Mouse (Mus musculus): ENCODE data around the gene Ednrb. TPM values are rescaled to one million over a fixed set of nuclear protein-coding genes. Genes with fewer than 3 reads are reported as not detected.

The Ednrb gene
- polyA plus RNA-seq, 1 experiment from 2014 or later: 170 TPM

- H3K4me2 ChIP-seq (replicated peaks): peak overlapping the region; percentile 55
- H3K4me1 ChIP-seq: peaks cover 9% of the 10 kb centered on the region
- no peak overlapping the region for H3K9ac ChIP-seq
- H3K4me3 ChIP-seq: no peak overlapping the region
- H3K36me3 ChIP-seq: no peaks in the 10 kb centered on the region
- ATAC-seq (ENCODE audit: low FRiP score, low read depth): no peak
- WGBS: 66% methylated on average over 6 of the region's 6 CpGs
- H3K27me3 ChIP-seq (replicated peaks): no peaks in the 10 kb centered on the region
- H3K9me3 ChIP-seq: no peaks in the 10 kb centered on the region
- peak overlapping the region; percentile 60 for H3K27ac ChIP-seq
Observed at GRCm38 (mm10) chr14:103779276-103779675, 64.9 kb downstream of the Ednrb start.

GRCm38 (mm10) chr14:103778533-103779151 is 65.6 kb downstream of the Ednrb start:
- Histone ChIP-seq H3K4me2 (replicated peaks) (peak overlapping the region; percentile 55), H3K9ac (peak overlapping the region; percentile 36; the same call in 1 of the 2 replicates), H3K9me3 (no peaks in the 10 kb centered on the region), H3K27me3 (replicated peaks) (no peaks in the 10 kb centered on the region), H3K36me3 (no peaks in the 10 kb centered on the region), H3K4me3 (no peak overlapping the region; the same call in 1 of the 2 replicates), H3K4me1 (peaks cover 9% of the 10 kb centered on the region), H3K27ac (peak overlapping the region; percentile 60)
- WGBS: 21% methylated on average over 13 of the region's 13 CpGs
- peak; percentile 84 for ATAC-seq (ENCODE audit: low FRiP score, low read depth)

DNA sequence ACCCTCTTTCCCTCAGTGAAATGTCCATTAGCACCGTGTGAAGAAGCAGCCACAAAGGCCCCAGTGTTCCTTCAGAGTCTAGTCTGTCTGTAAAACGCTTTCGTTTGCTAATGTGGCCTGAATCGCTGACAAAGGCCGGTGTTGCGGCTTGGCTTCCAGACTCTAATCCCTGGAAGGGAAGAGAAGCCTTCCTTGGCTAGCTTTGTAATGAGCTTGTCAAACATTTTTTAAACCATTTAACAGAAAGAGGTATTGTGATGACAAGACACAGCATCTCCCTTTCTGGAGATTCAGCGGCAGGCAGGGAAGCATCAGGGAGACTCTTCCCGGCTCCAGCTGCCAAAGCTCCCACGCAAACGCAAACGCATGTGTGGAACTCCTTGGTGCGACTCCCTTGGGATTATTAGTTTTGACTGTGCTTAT is 66.2 kb downstream of the Ednrb start:
- no peak overlapping the region for H3K4me3 ChIP-seq
- H3K9ac ChIP-seq: no peak overlapping the region
- H3K27me3 ChIP-seq (replicated peaks): no peaks in the 10 kb centered on the region
- H3K4me1 ChIP-seq: peaks cover 9% of the 10 kb centered on the region
- no peaks in the 10 kb centered on the region for H3K36me3 ChIP-seq
- 4% methylated on average over 12 of the region's 12 CpGs for WGBS
- H3K27ac ChIP-seq: peak overlapping the region; percentile 60
- peak; percentile 83 for ATAC-seq (ENCODE audit: low FRiP score, low read depth)
- no peaks in the 10 kb centered on the region for H3K9me3 ChIP-seq
- H3K4me2 ChIP-seq (replicated peaks): peak overlapping the region; percentile 55

- 31% methylated on average over 4 of the region's 4 CpGs for WGBS
- no peak for ATAC-seq (ENCODE audit: low FRiP score, low read depth)
Observed at GRCm38 (mm10) chr14:103777386-103777785, 66.8 kb downstream of the Ednrb start.

GRCm38 (mm10) chr14:103769319-103770245 is 74.6 kb downstream of the Ednrb start:
- H3K4me1 ChIP-seq: peaks cover 9% of the 10 kb centered on the region; the same call in 1 of the 2 replicates
- 18% methylated on average over 9 of the region's 9 CpGs for WGBS
- no peaks in the 10 kb centered on the region for H3K27me3 ChIP-seq (replicated peaks)
- H3K4me2 ChIP-seq (replicated peaks): no peak overlapping the region
- H3K36me3 ChIP-seq: no peaks in the 10 kb centered on the region
- H3K9me3 ChIP-seq: no peaks in the 10 kb centered on the region
- no peak overlapping the region for H3K4me3 ChIP-seq
- peak; percentile 48; the same call in 1 of the 2 replicates for ATAC-seq (ENCODE audit: low FRiP score, low read depth)
- no peak overlapping the region for H3K27ac ChIP-seq
- no peak overlapping the region for H3K9ac ChIP-seq

More at GRCm38 (mm10) chr14:103777386-103777785, 66.8 kb downstream of the Ednrb start:
- no peak overlapping the region for H3K9ac ChIP-seq
- no peaks in the 10 kb centered on the region for H3K36me3 ChIP-seq
- H3K9me3 ChIP-seq: no peaks in the 10 kb centered on the region
- H3K4me2 ChIP-seq (replicated peaks): no peak overlapping the region
- H3K27me3 ChIP-seq (replicated peaks): no peaks in the 10 kb centered on the region
- H3K27ac ChIP-seq: peak overlapping the region; percentile 34; the same call in 1 of the 2 replicates
- peaks cover 9% of the 10 kb centered on the region for H3K4me1 ChIP-seq
- no peak overlapping the region for H3K4me3 ChIP-seq

GRCm38 (mm10) chr14:103767488-103767887 is 76.7 kb downstream of the Ednrb start:
- no peak overlapping the region for H3K27ac ChIP-seq
- peaks cover 9% of the 10 kb centered on the region; the same call in 1 of the 2 replicates for H3K4me1 ChIP-seq
- H3K27me3 ChIP-seq (replicated peaks): no peaks in the 10 kb centered on the region
- H3K4me2 ChIP-seq (replicated peaks): no peak overlapping the region
- no peak overlapping the region for H3K4me3 ChIP-seq
- H3K9me3 ChIP-seq: no peaks in the 10 kb centered on the region
- 70% methylated on average over 6 of the region's 6 CpGs for WGBS
- H3K9ac ChIP-seq: no peak overlapping the region
- ATAC-seq (ENCODE audit: low FRiP score, low read depth): no peak
- no peaks in the 10 kb centered on the region for H3K36me3 ChIP-seq

Other genes with a start within 250 kb of the Ednrb start
- gene Slain1, start 194.2 kb downstream of the Ednrb start, polyA plus RNA-seq (2016; fragmentation: Nextera tagmentation; extraction: Ambion mirVana): 20.1 and 22.5 TPM in 2 replicates

All from neural tube, embryonic 12.5 days (tissue).